Mouse (Mus musculus) CH12.LX (cell line): Measurements from ENCODE around the gene Sele.

ENCODE experiments used
- CTCF ChIP-seq, 2 experiments: IDR thresholded peaks in 1 of 2; conservative IDR thresholded peaks in 1 of 2; 2 replicates each; pipeline ENCODE4 v1.5.1; 2011 to 2012; ENCODE audit warnings: low read depth in 2 of 2, low read length in 2 of 2, improper control_type of control experiment in 1 of 2, inconsistent platforms in 1 of 2, mild to moderate bottlenecking in 1 of 2, moderate library complexity in 1 of 2
- ELF1 ChIP-seq: IDR thresholded peaks from 2 replicates; pipeline ENCODE4 v1.6.1; 2014; ENCODE audit warnings: low read depth, mild to moderate bottlenecking, inconsistent platforms, low read length, improper control_type of control experiment
- EP300 ChIP-seq: IDR thresholded peaks from 2 replicates; pipeline ENCODE4 v1.6.1; 2011; ENCODE audit warnings: low read length, improper control_type of control experiment
- KAT2A ChIP-seq: IDR thresholded peaks from 2 replicates; pipeline ENCODE4 v1.6.1; 2012; ENCODE audit warnings: low read length, improper control_type of control experiment, inconsistent platforms; ENCODE audit not compliant: insufficient replicate concordance
- MAX ChIP-seq: IDR thresholded peaks from 2 replicates; pipeline ENCODE4 v1.6.1; 2011; ENCODE audit warnings: low read length, improper control_type of control experiment
- MYC ChIP-seq: IDR thresholded peaks from 2 replicates; pipeline ENCODE4 v1.6.1; 2011; ENCODE audit warnings: low read depth, mild to moderate bottlenecking, improper control_type of control experiment, low read length
- POLR2A ChIP-seq: IDR thresholded peaks from 2 replicates; pipeline ENCODE4 v1.6.1; 2011; ENCODE audit warnings: low read depth, mild to moderate bottlenecking, improper control_type of control experiment, low read length
- SIN3A ChIP-seq: IDR thresholded peaks from 2 replicates; pipeline ENCODE4 v1.6.1; 2012; ENCODE audit warnings: low read length, improper control_type of control experiment, inconsistent platforms
- TCF12 ChIP-seq: IDR thresholded peaks from 2 replicates; pipeline ENCODE4 v1.6.1; 2014; ENCODE audit warnings: low read depth, mild to moderate bottlenecking, inconsistent platforms, low read length, improper control_type of control experiment

DNA sequence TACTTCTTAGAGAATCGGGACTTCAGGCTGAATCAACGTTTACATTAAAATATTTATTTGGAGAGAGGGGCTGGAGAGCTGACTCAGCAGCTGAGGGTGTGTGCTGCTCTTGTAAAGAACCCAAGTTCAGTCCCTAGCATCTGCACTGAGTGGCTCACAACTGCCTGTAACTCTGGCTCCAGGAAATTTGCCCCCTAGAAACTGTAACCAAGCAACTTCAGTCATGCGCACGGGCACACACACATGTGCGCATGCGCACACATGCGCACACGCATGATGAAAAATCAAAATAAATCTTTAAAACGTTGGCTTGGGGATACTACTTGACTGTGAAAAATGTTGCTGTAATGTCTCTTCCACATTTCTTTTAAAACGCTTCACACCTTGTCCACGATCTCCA lies 31.1 kb downstream of the Sele start:
- TF ChIP-seq ELF1 (no peak), MYC (no peak), CTCF (conservative IDR thresholded peaks at IDR 0.05 in 1 of 2, IDR thresholded peaks at IDR 0.05 in 1 of 2; ENCODE audit: low read depth in 2 of 2, low read length in 2 of 2) (no peak), POLR2A (no peak), SIN3A (no peak), MAX (no peak), KAT2A (no peak), TCF12 (no peak), EP300 (no peak)
